Mouse (Mus musculus) MEL (cell line): ENCODE results near the gene Gstp1. TPM values are rescaled to one million over a fixed set of nuclear protein-coding genes. Genes with fewer than 3 reads are reported as not detected.

Source experiments
- DNase-seq: peaks from one replicate; pipeline ENCODE4 v3.0.0; 2011; ENCODE audit warnings: low read depth, low spot score
- H3K27ac ChIP-seq: 2 replicates; pipeline ENCODE4 v1.5.1; 2012; ENCODE audit warnings: low read depth, mild to moderate bottlenecking, control low read depth, low read length, moderate library complexity; ENCODE audit not compliant: control insufficient read depth
- H3K27me3 ChIP-seq, 2 experiments: fragments of 150-350 bp in 1 of 2; sonication (generic) in 1 of 2; 2 replicates each; pipeline ENCODE4 v1.6.1; 2012; ENCODE audit warnings: low read length in 2 of 2, mild to moderate bottlenecking in 2 of 2, improper control_type of control experiment in 1 of 2, moderate library complexity in 1 of 2; ENCODE audit not compliant: insufficient read depth in 2 of 2, control insufficient read depth in 1 of 2
- H3K36me3 ChIP-seq, 2 experiments: 2 replicates each; pipeline ENCODE4 v1.6.1; 2012 to 2014; ENCODE audit warnings: low read length in 2 of 2, improper control_type of control experiment in 1 of 2, inconsistent platforms in 1 of 2, mild to moderate bottlenecking in 1 of 2; ENCODE audit not compliant: insufficient read depth in 2 of 2, control insufficient read depth in 1 of 2
- H3K4me1 ChIP-seq, 2 experiments: fragments of 150-350 bp in 1 of 2; sonication (generic) in 1 of 2; 2 replicates each; pipeline ENCODE4 v1.6.1; 2012; ENCODE audit warnings: low read length in 2 of 2, improper control_type of control experiment in 1 of 2, mild to moderate bottlenecking in 1 of 2; ENCODE audit not compliant: insufficient read depth in 2 of 2, control insufficient read depth in 1 of 2
- H3K4me3 ChIP-seq, 2 experiments: fragments of 150-350 bp in 1 of 2; sonication (generic) in 1 of 2; 2 replicates each; pipeline ENCODE4 v1.5.1; 2012; ENCODE audit warnings: low read depth in 2 of 2, low read length in 2 of 2, mild to moderate bottlenecking in 2 of 2, moderate library complexity in 2 of 2, control low read depth in 1 of 2, improper control_type of control experiment in 1 of 2; ENCODE audit not compliant: control insufficient read depth in 1 of 2, insufficient read depth in 1 of 2
- H3K79me2 ChIP-seq: 2 replicates; pipeline ENCODE4 v1.6.1; 2012; ENCODE audit warnings: mild to moderate bottlenecking, low read length, moderate library complexity; ENCODE audit not compliant: control insufficient read depth, poor library complexity, insufficient read depth
- H3K9ac ChIP-seq: 2 replicates; pipeline ENCODE4 v1.6.1; 2012; ENCODE audit warnings: low read depth, mild to moderate bottlenecking, control low read depth, low read length, moderate library complexity; ENCODE audit not compliant: control insufficient read depth, poor library complexity, severe bottlenecking
- H3K9me3 ChIP-seq: fragments of 150-350 bp; sonication (generic); replicated peaks from 2 replicates; pipeline ENCODE4 v1.6.1; 2012; ENCODE audit warnings: mild to moderate bottlenecking, low read length, improper control_type of control experiment, moderate library complexity; ENCODE audit not compliant: insufficient read depth
- BHLHE40 ChIP-seq: IDR thresholded peaks from 2 replicates; pipeline ENCODE4 v1.6.1; 2012; ENCODE audit warnings: low read depth, mild to moderate bottlenecking, inconsistent platforms, low read length, improper control_type of control experiment, borderline replicate concordance
- CHD1 ChIP-seq: IDR thresholded peaks from 2 replicates; pipeline ENCODE4 v1.6.1; 2012; ENCODE audit warnings: low read depth, mild to moderate bottlenecking, inconsistent platforms, low read length, improper control_type of control experiment
- CHD2 ChIP-seq: IDR thresholded peaks from 2 replicates; pipeline ENCODE4 v1.6.1; 2011; ENCODE audit warnings: low read length, improper control_type of control experiment
- CTCF ChIP-seq, 3 experiments: IDR thresholded peaks in 2 of 3; conservative IDR thresholded peaks in 1 of 3; 2 replicates each; pipeline ENCODE4 v1.5.1; 2011 to 2012; ENCODE audit warnings: low read length in 3 of 3, low read depth in 2 of 3, mild to moderate bottlenecking in 2 of 3, improper control_type of control experiment in 1 of 3, inconsistent platforms in 1 of 3, mixed read lengths in 1 of 3, moderate library complexity in 1 of 3; ENCODE audit not compliant: control insufficient read depth in 1 of 3, insufficient read depth in 1 of 3, poor library complexity in 1 of 3, severe bottlenecking in 1 of 3
- E2F4 ChIP-seq: IDR thresholded peaks from 2 replicates; pipeline ENCODE4 v1.6.1; 2011; ENCODE audit warnings: low read depth, low read length, improper control_type of control experiment, borderline replicate concordance
- ELF1 ChIP-seq: IDR thresholded peaks from 2 replicates; pipeline ENCODE4 v1.6.1; 2014; ENCODE audit warnings: low read depth, mild to moderate bottlenecking, inconsistent platforms, low read length, improper control_type of control experiment, moderate library complexity
- ETS1 ChIP-seq: IDR thresholded peaks from 2 replicates; pipeline ENCODE4 v1.6.1; 2012; ENCODE audit warnings: low read depth, mild to moderate bottlenecking, inconsistent platforms, low read length, improper control_type of control experiment, moderate library complexity
- GABPA ChIP-seq: IDR thresholded peaks from 2 replicates; pipeline ENCODE4 v1.6.1; 2012; ENCODE audit warnings: low read depth, mild to moderate bottlenecking, inconsistent platforms, low read length, improper control_type of control experiment, moderate library complexity
- GATA1 ChIP-seq: IDR thresholded peaks from 2 replicates; pipeline ENCODE4 v1.6.1; 2011; ENCODE audit warnings: low read depth, low read length, improper control_type of control experiment
- JUND ChIP-seq: IDR thresholded peaks from 2 replicates; pipeline ENCODE4 v1.6.1; 2011; ENCODE audit warnings: low read depth, mild to moderate bottlenecking, improper control_type of control experiment, low read length
- KAT2A ChIP-seq: conservative IDR thresholded peaks from 2 replicates; pipeline ENCODE4 v1.6.1; 2012; ENCODE audit warnings: low read depth, low read length, improper control_type of control experiment, inconsistent platforms
- MAFK ChIP-seq: IDR thresholded peaks from 2 replicates; pipeline ENCODE4 v1.6.1; 2011; ENCODE audit warnings: low read depth, mild to moderate bottlenecking, low read length, improper control_type of control experiment, borderline replicate concordance
- MAX ChIP-seq: IDR thresholded peaks from 2 replicates; pipeline ENCODE4 v1.6.1; 2011; ENCODE audit warnings: low read length, improper control_type of control experiment
- MAZ ChIP-seq: IDR thresholded peaks from 2 replicates; pipeline ENCODE4 v1.6.1; 2012; ENCODE audit warnings: low read depth, mild to moderate bottlenecking, inconsistent platforms, low read length, improper control_type of control experiment
- MEF2A ChIP-seq: IDR thresholded peaks from 2 replicates; pipeline ENCODE4 v1.6.1; 2014; ENCODE audit warnings: low read depth, mild to moderate bottlenecking, inconsistent platforms, low read length, improper control_type of control experiment; ENCODE audit not compliant: poor library complexity, insufficient replicate concordance, severe bottlenecking; ENCODE audit errors: extremely low read depth
- MYC ChIP-seq: IDR thresholded peaks from 2 replicates; pipeline ENCODE4 v1.6.1; 2011; ENCODE audit warnings: low read depth, mild to moderate bottlenecking, low read length, improper control_type of control experiment, moderate library complexity
- NELFE ChIP-seq: IDR thresholded peaks from 2 replicates; pipeline ENCODE4 v1.6.1; 2011; ENCODE audit warnings: low read depth, low read length, improper control_type of control experiment
- NRF1 ChIP-seq: IDR thresholded peaks from 2 replicates; pipeline ENCODE4 v1.6.1; 2014; ENCODE audit warnings: low read depth, mild to moderate bottlenecking, inconsistent platforms, low read length, improper control_type of control experiment, moderate library complexity; ENCODE audit not compliant: poor library complexity, insufficient read depth, severe bottlenecking
- POLR2AphosphoS2 ChIP-seq: IDR thresholded peaks from 2 replicates; pipeline ENCODE4 v1.6.1; 2011; ENCODE audit warnings: low read length, improper control_type of control experiment
- POLR2AphosphoS5 ChIP-seq: IDR thresholded peaks from 2 replicates; pipeline ENCODE4 v1.6.1; 2012; ENCODE audit warnings: low read depth, borderline replicate concordance, mild to moderate bottlenecking, inconsistent platforms, low read length, moderate library complexity, mixed read lengths
- RCOR1 ChIP-seq: IDR thresholded peaks from 2 replicates; pipeline ENCODE4 v1.6.1; 2012; ENCODE audit warnings: low read depth, mild to moderate bottlenecking, inconsistent platforms, low read length, improper control_type of control experiment
- TAL1 ChIP-seq: IDR thresholded peaks from 2 replicates; pipeline ENCODE4 v1.6.1; 2012; ENCODE audit warnings: mild to moderate bottlenecking, inconsistent platforms, low read length, moderate library complexity, mixed read lengths
- TCF12 ChIP-seq: IDR thresholded peaks from 2 replicates; pipeline ENCODE4 v1.6.1; 2014; ENCODE audit warnings: low read depth, mild to moderate bottlenecking, inconsistent platforms, low read length, improper control_type of control experiment, moderate library complexity
- USF1 ChIP-seq: IDR thresholded peaks from 2 replicates; pipeline ENCODE4 v1.6.1; 2014; ENCODE audit warnings: low read depth, mild to moderate bottlenecking, inconsistent platforms, low read length, improper control_type of control experiment, moderate library complexity
- ZKSCAN1 ChIP-seq: IDR thresholded peaks from 2 replicates; pipeline ENCODE4 v1.6.1; 2012; ENCODE audit warnings: low read depth, mild to moderate bottlenecking, inconsistent platforms, low read length, improper control_type of control experiment, moderate library complexity
- ZMIZ1 ChIP-seq: IDR thresholded peaks from 2 replicates; pipeline ENCODE4 v1.6.1; 2012; ENCODE audit warnings: low read depth, mild to moderate bottlenecking, inconsistent platforms, low read length, improper control_type of control experiment, moderate library complexity
- ZNF384 ChIP-seq: IDR thresholded peaks from 2 replicates; pipeline ENCODE4 v1.6.1; 2012; ENCODE audit warnings: low read depth, mild to moderate bottlenecking, inconsistent platforms, low read length, improper control_type of control experiment
- polyA plus RNA-seq, 2 experiments: library from polyadenylated mRNA; stranded (reverse) in 1 of 2; unstranded in 1 of 2; fragments of >175 nt in 1 of 2; fragments of >200 nt in 1 of 2; gene quantifications; 2 replicates each; pipeline versions ENCODE4 v1.2.1 to v1.2.4; 2012; ENCODE audit warnings: low replicate concordance in 2 of 2, low read depth in 1 of 2; ENCODE audit not compliant: insufficient read length in 2 of 2, insufficient read depth in 1 of 2, missing spikeins in 1 of 2
- total RNA-seq: library from RNA; depleted of rRNA; stranded (reverse); fragments of 300-350 nt; gene quantifications from 2 replicates; pipeline ENCODE4 v1.2.3, GENCODE M21; 2012

Gene Gstp1
- total and polyA plus RNA-seq, 3 experiments = 251 to 369 TPM; not detected in 1

GRCm38 (mm10) chr19:4047859-4048258 lies 10.1 kb upstream of the Gstp1 start (continued):
- TF ChIP-seq MEF2A (no peak), JUND (no peak), ETS1 (no peak), NRF1 (no peak)
- TF ChIP-seq, all 39 proteins: peak for 4

- TF ChIP-seq MAZ (no peak), ETS1 (0 out of 2 replicates have a peak, but pooled peaks have one; percentile 8)
- Histone ChIP-seq H3K4me3 (no peak overlapping the region), H3K9ac (no peak overlapping the region), H3K79me2 (no peaks in the 10 kb centered on the region), H3K27ac (peak overlapping the region; percentile 59), H3K9me3 (no peaks in the 10 kb centered on the region), H3K27me3 (no peaks in the 10 kb centered on the region), H3K36me3 (peaks cover 0 to 3% of the 10 kb centered on the region in 2 experiments; a peak in 1 of 4 replicates), H3K4me1 (peaks cover 0 to 7% of the 10 kb centered on the region in 2 experiments; a peak in 2 of 4 replicates)
- DNase-seq = no peak
Observed at GRCm38 (mm10) chr19:4046866-4047254, 9.1 kb upstream of the Gstp1 start.

- H3K27ac ChIP-seq = peak within 1 kb of the TSS; percentile 59
- peaks cover 0 to 3% of the 10 kb centered on the region in 2 experiments; a peak in 1 of 4 replicates for H3K36me3 ChIP-seq
- H3K9me3 ChIP-seq = no peaks in the 10 kb centered on the region
- H3K9ac ChIP-seq = no peak within 1 kb of the TSS
- no peak for DNase-seq
- no peaks in the 10 kb centered on the region for H3K79me2 ChIP-seq
- peaks cover 0 to 7% of the 10 kb centered on the region in 2 experiments; a peak in 2 of 4 replicates for H3K4me1 ChIP-seq
- no peak within 1 kb of the TSS for H3K4me3 ChIP-seq
- H3K27me3 ChIP-seq = no peaks in the 10 kb centered on the region
- no peak for TF ChIP-seq RCOR1
- peak; percentile 58 for TF ChIP-seq GATA1
- TF ChIP-seq ZKSCAN1 = no peak
- TF ChIP-seq GABPA = no peak
- no peak for TF ChIP-seq ZMIZ1
- no peak for TF ChIP-seq E2F4
- TF ChIP-seq ZNF384 = no peak
- TF ChIP-seq MAZ = no peak
- TF ChIP-seq MYC = no peak
- TF ChIP-seq USF1 = no peak
- no peak for TF ChIP-seq ELF1
- no peak for TF ChIP-seq MAX
- TF ChIP-seq CTCF (IDR thresholded peaks at IDR 0.05 in 2 of 3, conservative IDR thresholded peaks at IDR 0.05 in 1 of 3; ENCODE audit: control insufficient read depth in 1 of 3, insufficient read depth in 1 of 3, low read depth in 2 of 3, low read length in 3 of 3, poor library complexity in 1 of 3, severe bottlenecking in 1 of 3) = no peak
- no peak for TF ChIP-seq CHD1
- no peak for TF ChIP-seq BHLHE40
- TF ChIP-seq CHD2 = no peak
- no peak for TF ChIP-seq POLR2AphosphoS5
- peak; percentile 47 for TF ChIP-seq TAL1
- peak; percentile 69; the same call in 1 of the 2 replicates for TF ChIP-seq TCF12
- no peak for TF ChIP-seq KAT2A
- TF ChIP-seq MEF2A = no peak
- TF ChIP-seq NELFE = no peak
- TF ChIP-seq MAFK = no peak
- TF ChIP-seq POLR2AphosphoS2 = no peak
Observed at GRCm38 (mm10) chr19:4045966-4046865, 8.4 kb upstream of the Gstp1 start, which contains the start of gene Gstp2. Gene Gstp2, minus strand, starts transcription at chr19:4046023.
